In genomic region chr19:14681306-14681705, GRCm38 (mm10) we compare ENCODE assay signal across 14 mouse cellular contexts.
A peak's percentile ranks its signal among the peaks of the same experiment; 100 is the strongest.
DNase-seq lines count a peak whose midpoint lies in the region; ATAC-seq and TF ChIP-seq lines count a peak whose summit lies in the region.
"Had no signal": no experiment of that assay in that cellular context is flagged by ENCODE, and none has a peak within 500 bp of the region (broad histone marks: within the 10 kb centered on the region; RNA-seq: fewer than 3 reads in every experiment).

No protein-coding gene starts in this region.

- intact Hi-C loops in gastrocnemius, adult 2 months (cut with DNase I): no loop called here

- H3K4me1 ChIP-seq in intestine, embryonic 14.5 days (replicated peaks; ENCODE audit: control insufficient read depth, insufficient read depth, low read length): no peaks in the 10 kb centered on the region; the same call in 1 of the 2 replicates
- no peaks in the 10 kb centered on the region for H3K4me1 ChIP-seq in intestine, postnatal 0 days (replicated peaks; ENCODE audit: control insufficient read depth, insufficient read depth, low read length)
- H3K4me1 ChIP-seq in midbrain, embryonic 11.5 days (ENCODE audit: control insufficient read depth, insufficient read depth, low read length): 0 out of 2 replicates have a peak, but pooled peaks cover under 1% of the 10 kb centered on the region
- no peaks in the 10 kb centered on the region for H3K4me1 ChIP-seq in midbrain, embryonic 13.5 days (replicated peaks)
- H3K4me1 ChIP-seq: midbrain, embryonic 12.5 days had no signal

- no peak overlapping the region for H3K4me3 ChIP-seq in intestine, embryonic 14.5 days (ENCODE audit: low read depth, low read length)
- H3K4me3 ChIP-seq in intestine, postnatal 0 days (ENCODE audit: low read depth, low read length): no peak overlapping the region
- H3K4me3 ChIP-seq in midbrain, embryonic 11.5 days (ENCODE audit: low read depth, low read length): no peak overlapping the region
- H3K4me3 ChIP-seq in midbrain, embryonic 13.5 days (replicated peaks): no peak overlapping the region
- no peak overlapping the region for H3K4me3 ChIP-seq in gastrocnemius, adult 2 months
- H3K4me3 ChIP-seq: heart, adult 2 months; left cerebral cortex, adult 2 months; limb, embryonic 15.5 days; midbrain, embryonic 12.5 days had no signal

- WGBS in intestine, embryonic 14.5 days: 37% methylated on average over 11 of the region's 11 CpGs
- WGBS in intestine, postnatal 0 days: 59% methylated on average over 11 of the region's 11 CpGs
- WGBS in midbrain, embryonic 11.5 days: 86% methylated on average over 11 of the region's 11 CpGs
- WGBS in midbrain, embryonic 13.5 days: 92% methylated on average over 11 of the region's 11 CpGs

- no peaks in the 10 kb centered on the region for H3K36me3 ChIP-seq in intestine, embryonic 14.5 days (ENCODE audit: control insufficient read depth, insufficient read depth, low read length)
- no peaks in the 10 kb centered on the region for H3K36me3 ChIP-seq in intestine, postnatal 0 days (ENCODE audit: control insufficient read depth, insufficient read depth)
- no peaks in the 10 kb centered on the region for H3K36me3 ChIP-seq in midbrain, embryonic 11.5 days (ENCODE audit: control insufficient read depth, insufficient read depth, low read length)
- no peaks in the 10 kb centered on the region for H3K36me3 ChIP-seq in midbrain, embryonic 13.5 days
- H3K36me3 ChIP-seq: limb, embryonic 15.5 days; midbrain, embryonic 12.5 days had no signal

- no peaks in the 10 kb centered on the region for H3K9me3 ChIP-seq in intestine, embryonic 14.5 days (ENCODE audit: control insufficient read depth, low read length)
- no peaks in the 10 kb centered on the region for H3K9me3 ChIP-seq in intestine, postnatal 0 days (ENCODE audit: control insufficient read depth)
- no peaks in the 10 kb centered on the region for H3K9me3 ChIP-seq in midbrain, embryonic 11.5 days (ENCODE audit: control insufficient read depth, low read length)
- H3K9me3 ChIP-seq in midbrain, embryonic 13.5 days: no peaks in the 10 kb centered on the region
- H3K9me3 ChIP-seq: limb, embryonic 15.5 days; midbrain, embryonic 12.5 days had no signal

- no peaks in the 10 kb centered on the region for H3K27me3 ChIP-seq in intestine, embryonic 14.5 days (replicated peaks; ENCODE audit: control insufficient read depth, insufficient read depth, low read length)
- H3K27me3 ChIP-seq in intestine, postnatal 0 days (replicated peaks; ENCODE audit: control insufficient read depth, insufficient read depth, low read length): no peaks in the 10 kb centered on the region
- H3K27me3 ChIP-seq in midbrain, embryonic 11.5 days (ENCODE audit: control insufficient read depth, insufficient read depth, low read length): peaks cover 8% of the 10 kb centered on the region; the same call in 1 of the 2 replicates
- H3K27me3 ChIP-seq in midbrain, embryonic 13.5 days: peaks cover 12% of the 10 kb centered on the region
- H3K27me3 ChIP-seq: limb, embryonic 15.5 days had no signal

- no peak overlapping the region for H3K27ac ChIP-seq in intestine, embryonic 14.5 days (ENCODE audit: low read depth)
- H3K27ac ChIP-seq in intestine, postnatal 0 days (ENCODE audit: low read depth, low read length): no peak overlapping the region
- H3K27ac ChIP-seq in midbrain, embryonic 11.5 days (ENCODE audit: low read depth, low read length): no peak overlapping the region
- no peak overlapping the region for H3K27ac ChIP-seq in midbrain, embryonic 13.5 days
- no peak overlapping the region for H3K27ac ChIP-seq in gastrocnemius, adult 2 months
- H3K27ac ChIP-seq: heart, adult 2 months; hindbrain, postnatal 0 days; left cerebral cortex, adult 2 months; limb, embryonic 15.5 days; midbrain, embryonic 12.5 days had no signal

- H3K9ac ChIP-seq in intestine, embryonic 14.5 days (ENCODE audit: low read length): no peak overlapping the region
- no peak overlapping the region for H3K9ac ChIP-seq in intestine, postnatal 0 days (ENCODE audit: low read depth, low read length)
- no peak overlapping the region for H3K9ac ChIP-seq in midbrain, embryonic 11.5 days (ENCODE audit: low read length)
- H3K9ac ChIP-seq in midbrain, embryonic 13.5 days (replicated peaks): no peak overlapping the region
- H3K9ac ChIP-seq: limb, embryonic 15.5 days; midbrain, embryonic 12.5 days had no signal

- 0 out of 2 replicates have a peak overlapping the region, but pooled peaks have one; percentile 11 for H3K4me2 ChIP-seq in intestine, embryonic 14.5 days (ENCODE audit: low read length)
- no peak overlapping the region for H3K4me2 ChIP-seq in intestine, postnatal 0 days (replicated peaks; ENCODE audit: low read depth)
- no peak overlapping the region for H3K4me2 ChIP-seq in midbrain, embryonic 11.5 days
- H3K4me2 ChIP-seq in midbrain, embryonic 13.5 days (replicated peaks): no peak overlapping the region
- H3K4me2 ChIP-seq: limb, embryonic 15.5 days; midbrain, embryonic 12.5 days had no signal

- ATAC-seq in intestine, embryonic 14.5 days (replicated peaks; ENCODE audit: low FRiP score, low TSS enrichment, low read depth): no peak
- no peak for ATAC-seq in intestine, postnatal 0 days
- ATAC-seq in midbrain, embryonic 11.5 days (ENCODE audit: low FRiP score): no peak
- no peak for ATAC-seq in midbrain, embryonic 13.5 days
- ATAC-seq: activated CD4-positive, CD25-positive, alpha-beta regulatory T cell, adult 4 months; hindbrain, postnatal 0 days had no signal

- TF ChIP-seq CTCF in intestine, postnatal 0 days (IDR thresholded peaks at IDR 0.05; ENCODE audit: low read depth): no peak
- TF ChIP-seq CTCF in gastrocnemius, adult 2 months (IDR thresholded peaks at IDR 0.05): no peak

- DNase-seq in intestine, embryonic 14.5 days (ENCODE audit: low spot score): no peak
- DNase-seq in midbrain, embryonic 11.5 days (ENCODE audit: low spot score, missing footprints): peak; percentile 23
- DNase-seq in layer of hippocampus, adult 8-10 months (ENCODE audit: low spot score in 2 of 2): peak; percentile 47 to 61
- no peak for DNase-seq in heart, adult 8-10 months (ENCODE audit: low spot score)
- no peak for DNase-seq in gastrocnemius, adult 2 months
- DNase-seq: cerebellum, adult 8-10 months; heart, adult 2 months had no signal

Comparison
In these comparisons a context has a peak if more than half of its experiments do, and no peak if none do; other contexts are left out.
1. DNase-seq: peak in midbrain, embryonic 11.5 days (single experiment) and layer of hippocampus, adult 8-10 months (2 of 2); none in intestine, embryonic 14.5 days (single experiment), heart, adult 8-10 months (single experiment) and gastrocnemius, adult 2 months (single experiment).